Mouse (Mus musculus): ENCODE results near the gene Bace1.

DNA sequence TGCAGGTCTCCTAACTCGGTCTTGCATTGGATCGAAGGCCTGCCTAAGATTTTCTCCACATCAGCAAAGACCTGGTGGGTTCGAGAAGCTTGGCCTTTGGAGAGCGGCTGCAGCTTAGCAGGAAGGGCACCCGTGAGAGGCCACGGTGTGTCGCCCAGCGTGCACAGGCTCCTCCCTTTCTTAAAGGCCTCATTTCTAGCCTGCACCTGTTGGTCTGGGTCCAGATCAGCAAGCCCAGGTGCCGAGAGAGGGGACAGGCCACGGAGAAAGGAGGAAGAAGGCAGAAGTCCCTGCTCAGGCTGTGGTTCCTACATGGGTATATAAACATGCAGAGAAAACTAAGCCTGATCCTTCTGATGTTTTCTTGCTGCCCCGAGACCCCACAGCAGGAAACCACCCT lies 31.0 kb upstream of the Bace1 start:
- TF ChIP-seq CTCF (IDR thresholded peaks at IDR 0.05; ENCODE audit: low read depth, low read length) (no peak), GATA1 (IDR thresholded peaks at IDR 0.05; ENCODE audit: borderline replicate concordance, low read length) (no peak), TAL1 (conservative IDR thresholded peaks at IDR 0.05; ENCODE audit: low read depth, low read length) (no peak), GATA2 (IDR thresholded peaks at IDR 0.05; ENCODE audit: borderline replicate concordance, low read depth, low read length) (no peak)
